Mouse (Mus musculus) kidney, embryonic 14.5 days (tissue): ENCODE measurements around the gene Hcn2. TPM values are rescaled to one million over a fixed set of nuclear protein-coding genes. Genes with fewer than 3 reads are reported as not detected.

Experiments used
- ATAC-seq: fragments of 200-750 bp; cut with Nextera tagmentation; 2 replicates; pipeline ENCODE4 v1.8.0; 2017; ENCODE audit warnings: moderate number of reproducible peaks, mild to moderate bottlenecking, moderate TSS enrichment, moderate library complexity; ENCODE audit not compliant: low FRiP score, low TSS enrichment
- H3K27ac ChIP-seq: fragments of 300-500 bp; sonication (generic); 2 replicates; pipeline ENCODE4 v1.5.1; 2014; ENCODE audit warnings: low read depth, mild to moderate bottlenecking, low read length, moderate library complexity, mixed read lengths
- H3K27me3 ChIP-seq: fragments of 300-500 bp; sonication (generic); 2 replicates; pipeline ENCODE4 v1.6.1; 2014; ENCODE audit warnings: mild to moderate bottlenecking, low read length; ENCODE audit not compliant: control insufficient read depth, insufficient read depth
- H3K36me3 ChIP-seq: fragments of 300-500 bp; sonication (generic); 2 replicates; pipeline ENCODE4 v1.6.1; 2014; ENCODE audit warnings: low read length, mixed read lengths; ENCODE audit not compliant: control insufficient read depth, insufficient read depth
- H3K4me1 ChIP-seq: fragments of 300-500 bp; sonication (generic); 2 replicates; pipeline ENCODE4 v1.6.1; 2014; ENCODE audit warnings: low read length, mixed read lengths; ENCODE audit not compliant: control insufficient read depth, insufficient read depth
- H3K4me2 ChIP-seq: fragments of 300-500 bp; sonication (generic); replicated peaks from 2 replicates; pipeline ENCODE4 v1.6.1; 2014; ENCODE audit warnings: low read depth, mild to moderate bottlenecking, low read length
- H3K4me3 ChIP-seq: fragments of 300-500 bp; sonication (generic); 2 replicates; pipeline ENCODE4 v1.5.1; 2014; ENCODE audit warnings: mild to moderate bottlenecking, low read length
- H3K9ac ChIP-seq: fragments of 300-500 bp; sonication (generic); 2 replicates; pipeline ENCODE4 v1.6.1; 2014; ENCODE audit warnings: low read depth, mild to moderate bottlenecking, low read length, moderate library complexity
- H3K9me3 ChIP-seq: fragments of 300-500 bp; sonication (generic); 2 replicates; pipeline ENCODE4 v1.6.1; 2016; ENCODE audit warnings: low read length; ENCODE audit not compliant: control insufficient read depth
- WGBS: fragments of 180-500 bp; shearing (Covaris S2); extraction: QIAGEN DNeasy Blood & Tissue Kit; methylation state at CpG from one replicate; pipeline ENCODE4 v1.1.7; 2014; 5-methylcytosine and 5-hydroxymethylcytosine counted together
- polyA plus RNA-seq: library from polyadenylated mRNA; unstranded; fragments of >200 nt; fragmentation: Nextera tagmentation; extraction: Ambion mirVana; gene quantifications from 2 replicates; pipeline ENCODE4 v1.2.1, GENCODE M21; 2014

The Hcn2 gene
- polyA plus RNA-seq, 1 experiment from 2014 or later: 0.11 TPM

GRCm38 (mm10) chr10:79675346-79676035 lies 40.9 kb upstream of the Hcn2 start:
- Histone ChIP-seq H3K9ac (no peak overlapping the region), H3K36me3 (peaks cover 15% of the 10 kb centered on the region; the same call in 1 of the 2 replicates), H3K27ac (no peak overlapping the region), H3K4me2 (no peak overlapping the region), H3K27me3 (no peaks in the 10 kb centered on the region), H3K4me1 (peaks cover 20% of the 10 kb centered on the region), H3K9me3 (no peaks in the 10 kb centered on the region), H3K4me3 (no peak overlapping the region)
- no peak for ATAC-seq
- WGBS: 65% methylated on average over 42 of the region's 44 CpGs

- peak overlapping the region; percentile 64 for H3K4me2 ChIP-seq
- peaks cover 24% of the 10 kb centered on the region for H3K4me1 ChIP-seq
- peaks cover 23% of the 10 kb centered on the region for H3K36me3 ChIP-seq
- H3K9me3 ChIP-seq: no peaks in the 10 kb centered on the region
- WGBS: 23% methylated on average over 11 of the region's 11 CpGs
- H3K27me3 ChIP-seq: no peaks in the 10 kb centered on the region
- H3K4me3 ChIP-seq: peak overlapping the region; percentile 86
- peak overlapping the region; percentile 57 for H3K27ac ChIP-seq
- peak; percentile 36 for ATAC-seq
- peak overlapping the region; percentile 83; the same call in 1 of the 2 replicates for H3K9ac ChIP-seq
These were observed 35.6 kb upstream of the Hcn2 start for GRCm38 (mm10) chr10:79680606-79681495.

GRCm38 (mm10) chr10:79681591-79682245 lies 34.7 kb upstream of the Hcn2 start, which contains the start of gene Cdc34:
Gene Cdc34 (plus strand): TSS chr10:79682195.
- H3K4me3 ChIP-seq: peak within 1 kb of the TSS; percentile 86
- under 1% methylated on average over 83 of the region's 84 CpGs for WGBS
- H3K27me3 ChIP-seq: no peaks in the 10 kb centered on the region
- peak; percentile 94 for ATAC-seq
- H3K9ac ChIP-seq: peak within 1 kb of the TSS; percentile 83
- H3K4me1 ChIP-seq: peaks cover 24% of the 10 kb centered on the region
- H3K36me3 ChIP-seq: peaks cover 29% of the 10 kb centered on the region
- no peaks in the 10 kb centered on the region for H3K9me3 ChIP-seq
- H3K27ac ChIP-seq: peak within 1 kb of the TSS; percentile 76
- peak within 1 kb of the TSS; percentile 78 for H3K4me2 ChIP-seq

- no peaks in the 10 kb centered on the region for H3K9me3 ChIP-seq
- peak overlapping the region; percentile 86 for H3K4me3 ChIP-seq
- 0% methylated on average over 9 of the region's 10 CpGs for WGBS
- peak overlapping the region; percentile 78 for H3K4me2 ChIP-seq
- no peaks in the 10 kb centered on the region for H3K27me3 ChIP-seq
- peak; percentile 4; the same call in 1 of the 2 replicates for ATAC-seq
- peak overlapping the region; percentile 83 for H3K9ac ChIP-seq
- H3K27ac ChIP-seq: peak overlapping the region; percentile 76
- H3K4me1 ChIP-seq: peaks cover 24% of the 10 kb centered on the region
- peaks cover 37% of the 10 kb centered on the region for H3K36me3 ChIP-seq
These were observed 33.9 kb upstream of the Hcn2 start for GRCm38 (mm10) chr10:79682551-79682915.

GRCm38 (mm10) chr10:79682916-79683582 lies 33.4 kb upstream of the Hcn2 start:
- no peak for ATAC-seq
- Histone ChIP-seq H3K27ac (peak overlapping the region; percentile 76), H3K4me3 (peak overlapping the region; percentile 86), H3K9ac (peak overlapping the region; percentile 83), H3K27me3 (no peaks in the 10 kb centered on the region), H3K4me1 (peaks cover 24% of the 10 kb centered on the region), H3K36me3 (peaks cover 42% of the 10 kb centered on the region), H3K4me2 (peak overlapping the region; percentile 78), H3K9me3 (no peaks in the 10 kb centered on the region)
- WGBS: 5% methylated on average over 10 of the region's 10 CpGs

- Histone ChIP-seq H3K4me3 (peak overlapping the region; percentile 86), H3K4me1 (peaks cover 24% of the 10 kb centered on the region), H3K27ac (no peak overlapping the region), H3K36me3 (peaks cover 51% of the 10 kb centered on the region), H3K9ac (peak overlapping the region; percentile 83; the same call in 1 of the 2 replicates), H3K27me3 (no peaks in the 10 kb centered on the region), H3K4me2 (peak overlapping the region; percentile 78), H3K9me3 (no peaks in the 10 kb centered on the region)
- 84% methylated on average over 6 of the region's 6 CpGs for WGBS
- no peak for ATAC-seq
These were observed 32.5 kb upstream of the Hcn2 start for GRCm38 (mm10) chr10:79683726-79684640.

GRCm38 (mm10) chr10:79684770-79685600 lies 31.4 kb upstream of the Hcn2 start:
- no peak overlapping the region for H3K4me3 ChIP-seq
- no peak overlapping the region; the same call in 1 of the 2 replicates for H3K9ac ChIP-seq
- H3K36me3 ChIP-seq: peaks cover 55% of the 10 kb centered on the region
- H3K4me2 ChIP-seq: no peak overlapping the region
- H3K27ac ChIP-seq: no peak overlapping the region
- no peak for ATAC-seq
- WGBS: 95% methylated on average over 25 of the region's 25 CpGs
- H3K27me3 ChIP-seq: no peaks in the 10 kb centered on the region
- no peaks in the 10 kb centered on the region for H3K9me3 ChIP-seq
- H3K4me1 ChIP-seq: peaks cover 24% of the 10 kb centered on the region
